Mouse (Mus musculus) ES-Bruce4 (cell line): Measurements from ENCODE around the gene Prr9. TPM values are rescaled to one million over a fixed set of nuclear protein-coding genes. Genes with fewer than 3 reads are reported as not detected.

Experiments
- H3K27ac ChIP-seq: 2 replicates; pipeline ENCODE4 v1.5.1; 2012; ENCODE audit warnings: low read length, inconsistent platforms; ENCODE audit not compliant: insufficient read depth
- H3K27me3 ChIP-seq: 2 replicates; pipeline ENCODE4 v1.6.1; 2012; ENCODE audit warnings: mild to moderate bottlenecking, low read length, inconsistent platforms; ENCODE audit not compliant: control insufficient read depth, poor library complexity, insufficient read depth, severe bottlenecking
- H3K36me3 ChIP-seq: 2 replicates; pipeline ENCODE4 v1.6.1; 2012; ENCODE audit warnings: inconsistent platforms, mild to moderate bottlenecking, low read length, moderate library complexity; ENCODE audit not compliant: control insufficient read depth, poor library complexity, insufficient read depth, severe bottlenecking
- H3K4me1 ChIP-seq: one replicate; pipeline ENCODE4 v1.8.1; 2011; ENCODE audit warnings: low read length; ENCODE audit not compliant: control insufficient read depth, insufficient read depth
- H3K4me3 ChIP-seq: 2 replicates; pipeline ENCODE4 v1.5.1; 2011; ENCODE audit warnings: low read depth, mild to moderate bottlenecking, low read length
- H3K9ac ChIP-seq: 2 replicates; pipeline ENCODE4 v1.6.1; 2012; ENCODE audit warnings: low read depth, mild to moderate bottlenecking, inconsistent platforms; ENCODE audit not compliant: poor library complexity, severe bottlenecking
- H3K9me3 ChIP-seq: replicated peaks from 2 replicates; pipeline ENCODE4 v1.6.1; 2012; ENCODE audit warnings: mild to moderate bottlenecking, low read length, inconsistent platforms; ENCODE audit not compliant: control insufficient read depth, poor library complexity, insufficient read depth, severe bottlenecking
- CTCF ChIP-seq: IDR thresholded peaks from one replicate; pipeline ENCODE4 v1.8.1; 2011; ENCODE audit warnings: low read depth, low read length
- EP300 ChIP-seq: IDR thresholded peaks from 2 replicates; pipeline ENCODE4 v1.6.1; 2011; ENCODE audit warnings: low read depth, low read length; ENCODE audit not compliant: insufficient read depth
- POLR2A ChIP-seq: IDR thresholded peaks from one replicate; pipeline ENCODE4 v1.8.1; 2011; ENCODE audit warnings: low read length; ENCODE audit not compliant: insufficient read depth
- polyA plus RNA-seq: library from polyadenylated mRNA; stranded (reverse); fragments of >200 nt; gene quantifications from 2 replicates; pipeline ENCODE4 v1.2.4, GENCODE M21; 2011; ENCODE audit warnings: low read depth; ENCODE audit not compliant: missing spikeins, insufficient read depth, insufficient read length

The Prr9 gene
- polyA plus RNA-seq, 1 experiment = not detected

- Histone ChIP-seq H3K27me3 (no peaks in the 10 kb centered on the region; the same call in 1 of the 2 replicates), H3K9ac (no peak within 1 kb of the TSS), H3K36me3 (no peaks in the 10 kb centered on the region), H3K27ac (no peak within 1 kb of the TSS), H3K4me1 (no peaks in the 10 kb centered on the region), H3K9me3 (no peaks in the 10 kb centered on the region), H3K4me3 (no peak within 1 kb of the TSS)
- TF ChIP-seq CTCF (no peak), EP300 (no peak), POLR2A (no peak)
Measured at GRCm38 (mm10) chr3:92142644-92143043, 18.9 kb upstream of the Prr9 start, which contains the start of gene Lelp1. Lelp1 (minus strand) TSS chr3:92142744.

DNA sequence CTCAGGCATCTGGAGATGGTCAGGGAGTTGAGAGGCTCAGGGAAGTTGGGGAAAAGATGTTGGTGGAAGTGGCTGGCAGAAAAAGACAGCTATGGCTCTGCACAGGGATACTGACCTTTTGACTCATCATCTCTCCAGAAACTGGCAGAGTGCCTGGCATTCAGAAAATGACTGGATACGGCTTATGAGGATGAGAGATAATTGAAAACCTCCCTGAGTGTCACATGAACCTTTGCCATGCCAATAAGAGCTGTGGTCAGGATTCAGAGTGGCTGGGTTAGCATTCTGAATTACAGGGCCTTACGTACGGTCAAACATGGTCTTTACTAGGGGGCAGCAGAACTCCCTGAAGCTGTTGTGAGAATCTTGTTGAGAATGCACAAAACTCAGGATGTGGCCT is 2.8 kb downstream of the Prr9 start:
- no peak overlapping the region for H3K9ac ChIP-seq

DNA sequence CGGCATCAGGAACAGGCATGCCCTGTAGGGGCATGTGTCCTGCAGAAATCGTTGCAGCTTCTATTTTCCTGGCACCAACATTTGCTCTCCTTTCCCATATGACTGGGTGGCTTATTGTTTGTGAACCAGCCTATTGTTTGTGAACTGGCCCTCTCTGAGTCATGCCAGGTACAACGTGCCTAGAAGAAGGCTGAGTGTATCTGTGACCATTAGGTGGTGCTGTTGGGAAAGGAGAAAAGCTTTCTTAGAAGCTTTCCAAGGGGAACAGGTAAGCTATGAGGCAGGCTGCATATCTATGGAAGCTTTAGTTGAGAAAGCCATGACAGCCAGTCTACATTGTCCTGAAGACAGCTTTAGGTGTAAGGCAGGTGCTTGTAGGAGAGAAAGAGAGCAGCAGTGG is 5.8 kb downstream of the Prr9 start:
- Histone ChIP-seq H3K27ac (no peak overlapping the region), H3K9me3 (no peaks in the 10 kb centered on the region), H3K4me3 (no peak overlapping the region), H3K36me3 (no peaks in the 10 kb centered on the region), H3K9ac (no peak overlapping the region), H3K4me1 (no peaks in the 10 kb centered on the region), H3K27me3 (no peaks in the 10 kb centered on the region)
- TF ChIP-seq POLR2A (no peak), EP300 (no peak), CTCF (no peak)

More for the DNA sequence above, 2.8 kb downstream of the Prr9 start:
- Histone ChIP-seq H3K27ac (no peak overlapping the region), H3K36me3 (no peaks in the 10 kb centered on the region), H3K4me1 (no peaks in the 10 kb centered on the region), H3K27me3 (no peaks in the 10 kb centered on the region), H3K9me3 (no peaks in the 10 kb centered on the region), H3K4me3 (no peak overlapping the region)
- TF ChIP-seq CTCF (no peak), POLR2A (no peak)

GRCm38 (mm10) chr3:92111526-92111925 is 12.2 kb downstream of the Prr9 start:
- Histone ChIP-seq H3K27me3 (no peaks in the 10 kb centered on the region), H3K27ac (no peak overlapping the region), H3K4me3 (no peak overlapping the region), H3K4me1 (no peaks in the 10 kb centered on the region), H3K9me3 (no peaks in the 10 kb centered on the region), H3K9ac (no peak overlapping the region), H3K36me3 (no peaks in the 10 kb centered on the region)
- TF ChIP-seq EP300 (no peak), CTCF (no peak), POLR2A (no peak)

- H3K9me3 ChIP-seq = no peaks in the 10 kb centered on the region
- H3K4me3 ChIP-seq = no peak overlapping the region
- TF ChIP-seq CTCF (no peak), EP300 (no peak), POLR2A (no peak)
- no peaks in the 10 kb centered on the region for H3K4me1 ChIP-seq
- H3K36me3 ChIP-seq = no peaks in the 10 kb centered on the region
- H3K27me3 ChIP-seq = no peaks in the 10 kb centered on the region
- H3K27ac ChIP-seq = no peak overlapping the region
- H3K9ac ChIP-seq = no peak overlapping the region
Measured at GRCm38 (mm10) chr3:92110790-92111189, 13.0 kb downstream of the Prr9 start.

GRCm38 (mm10) chr3:92106582-92106981 is 17.2 kb downstream of the Prr9 start:
- TF ChIP-seq EP300 (no peak), CTCF (peak; percentile 49), POLR2A (no peak)
- H3K4me3 ChIP-seq = no peak overlapping the region
- H3K9me3 ChIP-seq = no peaks in the 10 kb centered on the region
- no peak overlapping the region for H3K27ac ChIP-seq
- H3K36me3 ChIP-seq = no peaks in the 10 kb centered on the region
- H3K27me3 ChIP-seq = no peaks in the 10 kb centered on the region
- H3K4me1 ChIP-seq = no peaks in the 10 kb centered on the region
- H3K9ac ChIP-seq = no peak overlapping the region
